8 mouse cellular contexts compared by ENCODE assay signal in the genomic region with DNA sequence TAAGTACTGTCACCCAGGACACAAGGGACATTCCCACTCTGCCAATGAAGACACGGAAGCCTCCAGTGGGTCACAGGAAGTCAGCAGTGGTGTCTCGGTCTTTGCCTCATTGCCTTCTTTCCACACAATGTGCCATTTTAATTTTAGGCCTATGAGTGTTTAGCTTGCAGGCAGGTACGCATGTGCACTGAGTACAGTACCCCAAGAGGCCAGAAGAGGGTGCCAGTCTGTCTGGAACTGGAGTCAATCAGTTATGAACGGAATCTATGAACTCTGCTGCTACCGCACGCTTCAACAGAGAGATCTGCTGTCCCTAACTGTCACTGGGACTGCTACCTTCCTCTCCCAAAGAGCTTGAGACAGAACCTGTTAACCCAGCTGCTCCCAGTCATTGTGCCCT. TPM values are rescaled to one million over a fixed set of nuclear protein-coding genes. Genes with fewer than 3 reads are reported as not detected.
DNase-seq lines count a peak whose midpoint lies in the region; ATAC-seq lines count a peak whose summit lies in the region.

No protein-coding gene starts in this region.

- peak; percentile 53 for DNase-seq in CD4-positive, CD25-positive, alpha-beta regulatory T cell, adult 2 months (ENCODE audit: low read depth, low spot score)
- DNase-seq in layer of hippocampus, postnatal 10 days (ENCODE audit: low spot score in 2 of 2) = peak; percentile 70 to 72
- no peak for DNase-seq in layer of hippocampus, adult 8-10 months (ENCODE audit: low spot score in 2 of 2)
- peak; percentile 54 for DNase-seq in cerebellum, adult 11-12 months
- DNase-seq in lung, postnatal 10 days = peak; percentile 60
- DNase-seq in yolk sac, embryonic 10.5 days (ENCODE audit: low spot score) = no peak
- no peak for DNase-seq in layer of hippocampus, adult 9-10 months (ENCODE audit: low spot score)

- no peak for ATAC-seq in CD4-positive, CD25-positive, alpha-beta regulatory T cell, adult 4 months

RNA-seq across cellular contexts. Expression of a gene that starts 17.3 kb away (rescaled TPM):
- polyA plus RNA-seq in CD4-positive, CD25-positive, alpha-beta regulatory T cell, adult 4 months (2017; shearing (Covaris generic)) = 100 to 1,000 TPM; 102 to 179 TPM
- total RNA-seq in layer of hippocampus, postnatal 10 days (2021) = 10 to 100 TPM; 28.6 to 30.4 TPM
- 10 to 100 TPM; 26.7 to 30.2 (median 28.4) TPM for total RNA-seq in layer of hippocampus, adult 8-10 months (2022)

RNA-seq across cellular contexts. Expression of a gene that starts 18.2 kb away (rescaled TPM):
- 1 to 10 TPM; 4.6 to 7.8 TPM for polyA plus RNA-seq in CD4-positive, CD25-positive, alpha-beta regulatory T cell, adult 4 months (2017; shearing (Covaris generic))
- 10 to 100 TPM; 66.7 to 66.8 TPM for total RNA-seq in layer of hippocampus, postnatal 10 days (2021)
- total RNA-seq in layer of hippocampus, adult 8-10 months (2022) = 10 to 100 TPM; 63.5 to 75.6 (median 74.5) TPM

RNA-seq across cellular contexts. Expression of a gene that starts 54.4 kb away (rescaled TPM):
- polyA plus RNA-seq in CD4-positive, CD25-positive, alpha-beta regulatory T cell, adult 4 months (2017; shearing (Covaris generic)) = 1 to 10 TPM; 4.6 to 5.7 TPM
- 10 to 100 TPM; 28.4 to 30.7 TPM for total RNA-seq in layer of hippocampus, postnatal 10 days (2021)
- 10 to 100 TPM; 29.9 to 33.1 (median 31.0) TPM for total RNA-seq in layer of hippocampus, adult 8-10 months (2022)

Comparison
In these comparisons a context has a peak if more than half of its experiments do, and no peak if none do; other contexts are left out.
1. DNase-seq: peak in CD4-positive, CD25-positive, alpha-beta regulatory T cell, adult 2 months (single experiment), layer of hippocampus, postnatal 10 days (2 of 2), cerebellum, adult 11-12 months (single experiment) and lung, postnatal 10 days (single experiment); none in layer of hippocampus, adult 8-10 months (0 of 2), yolk sac, embryonic 10.5 days (single experiment) and layer of hippocampus, adult 9-10 months (single experiment).